Mouse (Mus musculus): Measurements from ENCODE around the gene Cyba.
A peak's percentile ranks its signal among the peaks of the same experiment; 100 is the strongest.

Cyba gene

GRCm38 (mm10) chr8:122421376-122422070 lies 11.2 kb downstream of the Cyba start, which contains the start of gene Il17c:
Gene Il17c (plus strand): TSS chr8:122422020.
- DNase-seq (ENCODE audit: low spot score), result no peak

DNA sequence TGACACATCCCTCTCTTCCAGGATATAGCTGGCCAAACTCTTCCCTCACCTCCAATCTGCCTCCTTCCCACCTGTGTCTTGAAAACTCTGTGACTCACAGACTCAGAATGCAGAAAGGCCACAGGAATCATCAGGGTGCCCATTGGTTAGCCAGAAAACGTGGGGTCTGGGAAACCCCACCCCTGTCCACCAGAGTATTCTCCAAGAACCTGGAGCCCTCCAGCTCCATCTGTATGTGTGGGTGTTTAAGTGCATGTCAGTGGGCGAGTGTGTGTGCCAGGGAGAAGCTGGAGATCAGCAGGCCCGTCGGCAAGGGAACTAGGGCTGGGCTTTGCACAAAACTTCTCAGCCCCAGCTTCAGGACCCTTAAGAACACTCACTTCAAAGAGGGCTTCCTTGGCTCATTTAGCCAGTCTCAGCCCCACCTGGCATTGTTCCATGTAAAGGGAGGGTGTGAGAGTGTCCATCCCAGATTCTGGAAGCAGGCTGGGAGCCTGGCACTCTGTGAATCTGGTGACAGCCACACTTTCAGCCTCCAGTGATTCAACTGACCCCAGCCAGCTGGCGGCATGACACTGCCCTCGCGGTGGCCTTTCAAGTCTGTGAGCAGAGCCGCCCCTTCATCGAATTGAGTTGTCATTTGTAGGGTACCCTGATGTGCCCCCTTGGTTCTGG lies 12.7 kb downstream of the Cyba start:
- DNase-seq (ENCODE audit: low spot score), result no peak

DNA sequence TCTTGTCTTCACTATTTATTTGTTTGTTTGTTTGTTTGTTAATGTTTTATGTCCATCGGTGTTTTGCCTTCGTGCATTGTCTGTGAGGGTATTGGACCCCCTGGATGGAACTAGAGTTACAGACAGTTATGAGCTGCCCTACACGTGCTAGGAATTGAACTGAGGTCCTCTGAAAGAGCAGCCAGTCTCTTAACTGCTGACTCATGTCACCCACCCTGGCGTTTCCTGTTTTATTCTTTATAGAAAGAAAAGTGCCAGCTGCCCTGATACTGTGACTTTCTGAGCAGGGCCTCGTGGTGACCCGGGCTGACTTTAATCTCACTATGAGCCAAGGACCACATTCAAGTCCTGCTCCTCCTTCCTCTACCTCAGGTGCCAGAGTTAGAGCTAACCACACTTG lies 17.2 kb downstream of the Cyba start:
- no peak for DNase-seq (ENCODE audit: low spot score)

DNA sequence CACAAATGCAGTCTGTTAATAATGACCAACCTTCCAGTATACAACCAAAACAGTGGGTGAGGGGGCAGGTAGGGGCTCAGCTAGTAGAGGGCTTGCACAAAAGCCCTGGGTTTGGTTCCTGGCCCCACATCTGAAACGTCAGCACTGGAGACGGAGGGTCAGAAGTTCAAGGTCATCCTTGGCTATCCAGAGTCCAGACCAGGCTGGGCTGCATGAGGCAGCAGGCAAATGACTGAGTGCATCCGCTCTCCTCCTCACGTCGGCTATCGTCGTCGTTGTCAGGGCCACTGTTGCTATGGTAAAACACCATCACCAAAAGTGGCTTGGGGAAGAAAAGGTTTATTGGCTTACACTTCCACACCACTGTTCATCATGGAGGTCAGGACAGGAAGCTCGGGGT lies 18.4 kb downstream of the Cyba start:
- DNase-seq (ENCODE audit: low spot score), result no peak

DNA sequence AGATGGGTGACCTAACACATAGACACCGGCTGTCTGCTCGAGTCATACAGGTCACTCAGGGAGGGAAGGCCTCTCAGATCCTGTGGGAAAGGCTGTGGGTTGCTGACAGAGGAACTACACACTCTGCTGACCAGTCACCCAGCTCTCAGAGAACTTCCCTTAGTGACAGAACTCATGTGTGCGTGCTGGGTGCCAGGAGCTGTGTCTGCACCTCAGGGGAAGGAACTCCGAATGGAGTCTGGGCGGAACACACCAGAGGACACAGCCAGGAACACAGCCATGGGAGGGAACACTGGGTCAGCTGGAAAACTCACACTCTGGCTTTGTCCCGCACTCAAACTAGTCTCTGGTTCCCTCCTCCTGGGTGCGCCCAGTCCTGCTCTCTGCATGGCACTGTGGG lies 25.1 kb downstream of the Cyba start:
- no peak for DNase-seq (ENCODE audit: low spot score)

DNA sequence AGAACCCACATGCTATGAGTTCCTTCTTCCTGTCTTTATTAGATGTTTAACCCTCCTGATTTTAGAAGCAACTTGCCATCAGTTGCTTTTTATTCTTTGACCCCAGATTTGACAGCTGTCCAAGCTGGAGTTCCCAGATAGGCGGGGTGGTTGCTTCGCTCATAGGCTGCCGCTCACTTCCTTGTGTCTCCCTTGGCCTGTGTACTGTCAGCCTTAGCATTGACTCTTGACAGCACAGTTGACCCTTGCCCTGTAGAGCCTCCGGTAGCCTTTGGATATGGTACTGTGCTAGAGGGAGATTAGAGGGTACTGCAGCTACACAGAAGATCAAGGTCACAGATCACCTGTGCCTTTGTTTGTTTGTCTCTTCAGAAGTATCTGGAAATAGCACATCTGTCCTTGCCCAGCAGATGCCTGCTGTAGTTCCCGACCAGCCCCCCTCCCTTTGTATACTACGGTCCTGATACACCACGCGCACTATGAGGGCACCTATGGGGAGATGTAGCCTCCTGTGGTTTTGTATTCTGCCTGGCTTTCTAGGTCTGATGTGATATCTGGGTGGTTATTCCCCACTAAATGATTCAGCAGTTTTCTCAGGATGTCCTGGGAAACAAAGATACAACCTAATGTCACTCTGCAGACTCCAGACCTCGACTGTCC lies 27.5 kb downstream of the Cyba start:
- no peak for DNase-seq (ENCODE audit: low spot score)

DNA sequence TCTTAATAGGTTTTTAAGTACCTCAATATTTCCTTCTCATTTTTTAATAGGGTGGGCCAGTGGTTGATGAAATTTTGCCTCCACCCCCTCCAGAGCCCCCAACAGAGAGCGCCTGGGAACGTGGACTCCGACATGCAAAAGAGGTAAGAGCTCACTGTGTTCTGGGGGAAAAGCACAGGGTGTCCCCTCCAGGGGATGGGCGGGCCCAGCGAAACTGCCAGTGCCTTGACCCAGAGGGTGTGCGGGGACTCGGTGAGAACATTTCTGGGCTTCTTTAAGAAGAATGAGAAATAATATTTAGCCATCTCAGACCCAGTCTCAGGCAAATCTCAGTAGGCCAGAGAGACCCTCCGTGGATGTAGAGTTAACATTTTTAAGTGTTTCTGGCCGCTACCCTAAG lies 34.5 kb downstream of the Cyba start:
- no peak for DNase-seq (ENCODE audit: low spot score)

GRCm38 (mm10) chr8:122395291-122395690 lies 37.4 kb downstream of the Cyba start:
- DNase-seq (ENCODE audit: low spot score), result no peak

DNA sequence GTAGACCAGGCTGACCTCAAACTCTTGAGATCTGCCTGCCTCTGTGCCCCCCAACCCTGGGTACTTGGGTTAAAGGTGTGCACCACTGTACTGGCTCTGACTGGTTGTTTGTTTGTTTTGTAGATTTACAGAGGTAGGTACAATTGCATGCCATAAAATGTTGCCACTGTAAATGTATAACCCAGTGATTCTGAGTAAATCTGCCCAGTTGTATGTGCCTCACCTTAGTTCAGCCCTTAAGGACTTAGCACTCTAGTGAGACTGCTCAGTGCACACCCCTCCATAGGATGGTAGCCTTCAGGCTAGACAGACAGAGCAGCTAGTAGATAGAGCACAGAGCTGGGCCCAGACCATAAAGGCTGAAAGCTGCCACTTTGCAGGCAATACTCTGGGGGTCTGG lies 39.0 kb downstream of the Cyba start:
- DNase-seq (ENCODE audit: low spot score), result no peak

DNA sequence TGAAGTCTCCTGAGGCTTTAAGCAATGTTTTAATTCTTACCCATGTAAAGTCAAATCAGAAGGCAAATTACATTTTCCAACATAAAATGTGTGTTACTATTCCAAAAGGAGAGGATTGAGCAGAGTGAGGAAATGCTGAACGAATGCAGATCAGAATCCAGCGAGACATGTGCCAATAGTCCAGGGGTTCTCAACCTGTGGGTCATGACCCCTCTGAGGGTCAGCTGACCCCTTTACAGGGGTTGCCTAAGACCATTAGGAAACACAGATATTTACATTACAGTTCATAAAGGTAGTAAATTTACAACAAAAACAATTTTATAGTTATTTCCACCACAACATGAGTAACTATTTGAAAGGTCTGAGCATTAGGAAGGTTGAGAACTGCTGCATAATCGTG lies 42.0 kb downstream of the Cyba start:
- DNase-seq (ENCODE audit: low spot score), result no peak

GRCm38 (mm10) chr8:122389357-122389756 lies 43.4 kb downstream of the Cyba start:
- no peak for DNase-seq (ENCODE audit: low spot score)

DNA sequence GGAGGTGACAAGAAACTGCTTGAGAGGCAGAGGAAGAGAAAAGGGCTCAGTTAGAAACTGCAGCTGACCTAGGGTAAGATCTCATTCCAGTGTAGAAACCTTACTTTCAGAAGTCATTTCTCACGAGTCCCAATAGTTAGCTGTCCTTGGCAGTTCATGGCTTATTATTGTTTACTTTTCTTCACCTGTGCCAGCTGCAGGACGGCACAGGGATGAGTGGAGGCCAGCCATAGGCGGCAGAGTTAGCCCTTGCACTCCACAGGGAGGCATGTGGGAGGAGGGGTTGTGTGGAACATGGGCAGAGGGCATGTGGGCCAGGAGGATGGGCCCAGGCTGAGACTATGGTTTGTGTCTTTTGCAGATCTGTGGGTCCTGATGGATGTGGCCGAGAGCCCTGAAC lies 49.7 kb downstream of the Cyba start:
- no peak for DNase-seq (ENCODE audit: low spot score)

DNA sequence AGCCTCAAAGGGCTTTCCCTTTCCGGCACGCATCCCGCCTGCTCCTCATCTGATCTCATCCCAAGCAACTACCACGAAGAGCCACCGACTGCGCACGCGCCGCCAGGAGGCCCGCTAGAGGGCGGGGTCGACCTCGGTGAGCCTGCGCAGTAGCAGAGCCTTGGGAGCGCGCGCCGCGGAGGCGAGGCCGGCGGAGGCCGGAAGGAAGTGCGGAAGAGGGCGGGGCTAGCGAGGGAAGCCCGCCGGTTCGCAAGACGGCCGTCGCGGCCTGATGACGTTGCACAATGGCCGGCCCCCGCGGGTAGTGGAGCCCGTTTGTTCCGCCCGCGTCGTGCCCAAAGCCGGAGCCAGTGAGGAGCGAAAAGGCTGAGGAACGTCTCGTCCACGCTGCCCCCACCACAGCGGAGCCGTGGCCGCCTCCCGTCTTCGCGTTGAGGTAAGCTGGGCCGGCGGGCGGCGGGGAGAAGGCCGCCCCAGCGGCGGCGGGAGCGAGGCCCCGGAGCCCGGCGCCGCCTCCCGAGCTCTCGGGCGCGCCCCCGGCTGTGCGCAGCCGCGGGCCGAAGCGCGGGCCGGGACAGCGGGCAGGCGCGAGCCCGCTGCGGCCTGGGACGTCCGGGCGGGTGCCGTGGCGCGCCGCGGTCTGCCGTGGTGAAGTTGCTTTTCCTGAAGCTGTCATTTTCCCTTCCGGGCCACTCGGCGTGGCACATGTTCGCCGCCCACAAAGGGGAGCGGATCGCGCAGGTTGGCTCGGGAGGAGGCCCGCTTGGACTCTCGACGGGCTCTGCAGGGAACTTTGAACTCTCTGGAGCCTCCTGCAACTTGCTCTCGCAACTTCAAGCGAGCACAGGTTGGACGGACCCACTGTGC lies 56.1 kb downstream of the Cyba start, which contains the start of gene Zc3h18:
Gene Zc3h18, plus strand, starts transcription at position 245 of the 867 bp plus-strand sequence.
- peak; percentile 94 for DNase-seq (ENCODE audit: low spot score)

DNA sequence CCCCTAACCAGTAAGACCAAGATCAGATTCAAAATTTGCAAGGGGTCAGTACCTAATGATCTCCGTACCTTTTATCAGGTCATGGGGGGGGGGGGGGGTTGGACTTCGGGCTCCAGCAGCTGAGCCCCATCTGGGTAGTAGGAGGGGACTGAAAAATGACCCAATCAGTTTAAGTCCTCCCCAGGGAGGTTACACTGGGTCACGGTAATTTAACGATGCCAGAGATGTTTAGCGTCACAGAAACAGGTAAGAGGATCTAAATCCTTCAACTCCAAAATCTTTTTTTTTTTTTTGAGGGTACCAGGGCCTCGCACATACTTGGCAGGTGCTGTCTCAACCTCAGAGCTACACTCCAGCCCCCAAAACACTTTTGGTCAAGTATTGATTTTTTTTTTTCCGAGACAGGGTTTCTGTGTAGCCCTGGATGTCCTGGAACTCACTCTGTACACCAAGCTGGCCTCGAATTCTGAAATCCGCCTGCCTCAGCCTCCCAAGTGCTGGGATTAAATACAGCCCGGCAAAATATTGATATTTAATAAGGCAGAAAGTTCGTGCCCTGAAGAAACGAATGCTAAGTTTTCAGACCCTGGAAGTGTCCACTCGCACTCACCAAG lies 56.9 kb downstream of the Cyba start:
- no peak for DNase-seq (ENCODE audit: low spot score)

- no peak for DNase-seq (ENCODE audit: low spot score)
Observed at GRCm38 (mm10) chr8:122375320-122375719, 57.4 kb downstream of the Cyba start.

Data from layer of hippocampus, adult 9-10 months (tissue).